Mouse (Mus musculus) liver, adult 2 months (tissue): Measurements from ENCODE around the gene Acsl6. TPM values are rescaled to one million over a fixed set of nuclear protein-coding genes. Genes with fewer than 3 reads are reported as not detected.
"Not testable (repeated sequence)": the region's sequence is repeated elsewhere in the genome, so short reads cannot be mapped to it uniquely, and the experiment has no call there.

Experiments used
- DNase-seq: peaks from one replicate; pipeline ENCODE4 v3.0.0-alpha.2; 2011; ENCODE audit warnings: low read depth, low spot score; ENCODE audit errors: extremely low read depth
- H3K27ac ChIP-seq: fragments of 200-500 bp; replicated peaks from 2 replicates; pipeline ENCODE4 v1.5.1; 2012; ENCODE audit warnings: low read depth, mild to moderate bottlenecking, control low read depth, inconsistent platforms, low read length; ENCODE audit not compliant: insufficient read depth
- H3K27me3 ChIP-seq: fragments of 200-500 bp; 2 replicates; pipeline ENCODE4 v1.6.1; 2012; ENCODE audit warnings: mild to moderate bottlenecking, moderate library complexity, low read length, inconsistent platforms; ENCODE audit not compliant: control insufficient read depth, insufficient read depth
- H3K36me3 ChIP-seq: fragments of 200-500 bp; 2 replicates; pipeline ENCODE4 v1.6.1; 2012; ENCODE audit warnings: low read length, inconsistent platforms; ENCODE audit not compliant: control insufficient read depth, insufficient read depth
- H3K4me1 ChIP-seq: fragments of 200-500 bp; 2 replicates; pipeline ENCODE4 v1.6.1; 2011; ENCODE audit warnings: low read length; ENCODE audit not compliant: control insufficient read depth, insufficient read depth
- H3K4me3 ChIP-seq: fragments of 200-500 bp; 2 replicates; pipeline ENCODE4 v1.5.1; 2011; ENCODE audit warnings: low read depth, mild to moderate bottlenecking, control low read depth, low read length, moderate library complexity; ENCODE audit not compliant: insufficient read depth
- H3K79me2 ChIP-seq: fragments of 200-500 bp; 2 replicates; pipeline ENCODE4 v1.6.1; 2012; ENCODE audit warnings: inconsistent platforms, mild to moderate bottlenecking, low read length, moderate library complexity; ENCODE audit not compliant: control insufficient read depth, insufficient read depth
- H3K9ac ChIP-seq: fragments of 200-500 bp; 2 replicates; pipeline ENCODE4 v1.6.1; 2012; ENCODE audit warnings: low read depth, mild to moderate bottlenecking, control low read depth, inconsistent platforms, low read length
- CTCF ChIP-seq: fragments of 200-500 bp; IDR thresholded peaks from 2 replicates; pipeline ENCODE4 v1.5.1; 2011; ENCODE audit warnings: low read depth, low read length, control low read depth
- POLR2A ChIP-seq: fragments of 200-500 bp; IDR thresholded peaks from 2 replicates; pipeline ENCODE4 v1.6.1; 2011; ENCODE audit warnings: low read length, control low read depth; ENCODE audit not compliant: insufficient read depth; ENCODE audit errors: extremely low read depth
- WGBS: fragments of 180-500 bp; shearing (Covaris S2); methylation state at CpG from one replicate; pipeline ENCODE4 v1.1.7; 2018; 5-methylcytosine and 5-hydroxymethylcytosine counted together
- polyA plus RNA-seq: library from polyadenylated mRNA; depleted of rRNA; stranded (reverse); fragments of >200 nt; gene quantifications from 2 replicates; pipeline ENCODE4 v1.2.3, GENCODE M21; 2012
- total RNA-seq: library from RNA; depleted of rRNA; stranded (reverse); fragments of >200 nt; gene quantifications from 2 replicates; pipeline ENCODE4 v1.2.3, GENCODE M21; 2014

Gene Acsl6
- total and polyA plus RNA-seq, 2 experiments: under 0.01 TPM; not detected in 1

DNA sequence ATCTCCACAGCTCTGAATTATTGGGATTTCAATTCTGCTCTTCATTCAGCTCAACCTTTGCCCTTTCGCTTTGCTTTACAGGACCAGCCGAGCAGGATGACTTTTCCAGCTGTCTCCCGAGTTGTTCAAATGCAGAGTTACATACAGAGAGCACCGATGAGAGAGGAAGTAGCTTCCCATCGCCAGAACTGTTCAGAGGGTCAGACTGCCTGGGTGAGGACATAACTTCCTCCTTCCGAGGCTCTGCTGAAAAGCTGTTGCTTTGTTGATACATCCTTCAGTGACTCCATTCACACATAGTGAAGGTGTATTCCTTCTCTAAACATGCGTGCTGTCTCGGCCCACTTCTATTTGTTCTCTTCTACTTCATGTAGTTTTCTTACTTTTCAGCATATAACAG is 86.8 kb downstream of the Acsl6 start:
- no peaks in the 10 kb centered on the region for H3K27me3 ChIP-seq
- H3K9ac ChIP-seq: no peak overlapping the region
- no peak for TF ChIP-seq CTCF
- no peak for TF ChIP-seq POLR2A
- H3K27ac ChIP-seq: no peak overlapping the region
- WGBS: 55% methylated on average over 8 of the region's 8 CpGs
- H3K4me3 ChIP-seq: no peak overlapping the region
- H3K79me2 ChIP-seq: no peaks in the 10 kb centered on the region
- H3K36me3 ChIP-seq: no peaks in the 10 kb centered on the region
- H3K4me1 ChIP-seq: no peaks in the 10 kb centered on the region
- DNase-seq: no peak

DNA sequence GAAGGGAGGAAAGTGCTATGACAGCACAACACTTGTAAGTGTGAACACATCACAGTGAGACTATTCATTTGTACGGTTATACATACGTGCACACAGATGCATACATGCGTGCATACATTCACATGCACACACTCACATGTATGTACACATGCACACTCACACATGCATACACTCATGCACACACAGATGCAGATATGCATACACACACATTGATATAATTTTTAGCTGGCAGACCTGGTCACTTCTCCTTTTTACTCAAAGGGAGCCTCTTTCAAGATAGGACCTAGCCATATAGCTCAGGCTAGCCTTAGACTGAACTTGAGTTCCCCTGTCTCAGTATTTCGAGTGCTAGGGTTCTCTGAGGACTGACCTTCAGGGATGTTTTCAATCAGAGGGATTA is 87.7 kb downstream of the Acsl6 start:
- 92% methylated on average over 4 of the region's 4 CpGs for WGBS
- no peaks in the 10 kb centered on the region for H3K79me2 ChIP-seq
- H3K4me3 ChIP-seq: no peak overlapping the region
- TF ChIP-seq POLR2A: no peak
- TF ChIP-seq CTCF: no peak
- H3K9ac ChIP-seq: no peak overlapping the region
- H3K27me3 ChIP-seq: no peaks in the 10 kb centered on the region
- H3K4me1 ChIP-seq: no peaks in the 10 kb centered on the region
- no peak overlapping the region for H3K27ac ChIP-seq
- H3K36me3 ChIP-seq: no peaks in the 10 kb centered on the region
- DNase-seq: no peak

DNA sequence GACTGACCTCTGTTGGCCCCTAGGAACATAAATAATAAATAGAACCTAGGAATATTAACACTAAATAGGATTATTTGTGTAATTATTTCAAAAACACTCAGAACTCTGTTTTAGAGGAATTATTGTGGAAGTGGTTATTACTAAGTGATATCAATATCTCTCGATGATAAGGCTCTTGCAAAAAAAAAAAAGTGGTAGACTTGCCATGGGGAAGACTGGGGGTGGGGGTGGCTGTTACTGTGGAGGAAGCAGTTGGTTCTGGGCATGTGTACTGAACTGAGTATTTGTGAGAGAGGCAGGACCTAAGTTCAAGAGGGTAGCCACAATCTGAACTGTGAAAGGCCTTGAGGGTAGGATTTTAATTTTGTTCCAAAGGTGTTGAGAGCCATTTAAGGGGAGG is 93.1 kb downstream of the Acsl6 start:
- Histone ChIP-seq H3K4me3 (no peak overlapping the region), H3K79me2 (no peaks in the 10 kb centered on the region), H3K36me3 (no peaks in the 10 kb centered on the region), H3K27ac (no peak overlapping the region), H3K4me1 (no peaks in the 10 kb centered on the region), H3K27me3 (no peaks in the 10 kb centered on the region), H3K9ac (no peak overlapping the region)
- TF ChIP-seq CTCF (no peak), POLR2A (no peak)
- DNase-seq: no peak
- WGBS: 67% methylated on average over 1 of the region's 1 CpGs

DNA sequence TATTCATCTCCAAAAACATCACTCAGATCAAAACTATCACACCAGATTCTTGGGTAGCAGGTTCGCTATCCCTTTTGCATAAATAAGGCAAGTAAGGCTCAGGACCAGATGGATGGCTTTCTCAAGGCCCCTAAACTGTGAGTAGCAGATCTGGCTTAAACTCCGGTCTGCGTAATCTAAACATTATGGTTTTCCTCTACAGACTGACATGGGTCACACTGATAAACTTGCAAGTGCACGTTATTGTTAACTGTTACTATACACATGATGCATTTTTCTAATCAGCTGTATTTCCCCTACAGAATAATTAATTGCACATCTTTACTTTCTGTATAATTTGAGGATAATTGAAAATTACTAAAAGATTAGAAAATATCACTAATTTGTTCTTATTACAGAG is 94.5 kb downstream of the Acsl6 start:
- TF ChIP-seq POLR2A (no peak), CTCF (no peak)
- Histone ChIP-seq H3K4me3 (no peak overlapping the region), H3K4me1 (no peaks in the 10 kb centered on the region), H3K27me3 (no peaks in the 10 kb centered on the region), H3K27ac (no peak overlapping the region), H3K9ac (no peak overlapping the region), H3K36me3 (no peaks in the 10 kb centered on the region), H3K79me2 (no peaks in the 10 kb centered on the region)
- no peak for DNase-seq
- 81% methylated on average over 4 of the region's 4 CpGs for WGBS

DNA sequence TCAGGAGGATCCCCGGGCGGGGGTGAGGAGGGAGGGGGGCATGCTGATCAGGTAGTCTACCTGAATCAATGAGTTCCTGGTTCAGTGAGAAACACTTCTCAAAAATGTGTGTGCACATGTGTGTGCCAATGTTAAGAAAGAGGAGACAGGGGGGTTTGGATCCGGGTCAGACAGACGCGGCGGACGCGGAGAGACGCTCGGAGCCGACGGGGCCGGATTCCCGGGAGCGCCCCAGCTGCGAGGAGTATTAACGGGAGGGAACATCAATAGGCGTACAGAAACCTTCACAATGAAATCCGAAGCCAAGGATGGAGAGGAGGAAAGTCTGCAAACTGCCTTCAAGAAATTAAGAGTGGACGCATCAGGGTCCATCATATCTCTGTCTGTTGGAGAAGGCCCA is 97.2 kb downstream of the Acsl6 start:
- not testable (repeated sequence) for H3K9ac ChIP-seq, DNase-seq
- 92% methylated on average over 20 of the region's 20 CpGs for WGBS

DNA sequence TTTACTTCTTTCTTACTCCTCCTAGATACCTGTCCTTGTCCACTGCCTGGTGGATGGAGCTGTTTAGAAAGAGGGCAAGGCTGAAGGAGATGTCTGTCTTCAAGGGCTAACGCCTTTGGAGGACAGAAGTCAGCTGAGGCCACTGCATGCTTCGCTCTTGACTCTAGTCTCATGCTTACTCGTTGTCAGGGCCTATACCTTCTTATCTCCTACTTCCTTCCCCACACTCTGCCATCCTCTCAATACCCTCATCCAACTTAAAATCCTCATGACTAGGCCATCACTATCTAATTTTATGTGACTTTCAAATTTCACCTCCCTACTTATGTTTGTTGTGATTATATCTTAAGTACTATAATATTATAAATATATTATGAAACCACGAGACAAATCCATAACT is 101.3 kb downstream of the Acsl6 start:
- H3K79me2 ChIP-seq: no peaks in the 10 kb centered on the region
- H3K27ac ChIP-seq: no peak overlapping the region
- 72% methylated on average over 4 of the region's 4 CpGs for WGBS
- no peaks in the 10 kb centered on the region for H3K4me1 ChIP-seq
- H3K4me3 ChIP-seq: no peak overlapping the region
- TF ChIP-seq CTCF (no peak), POLR2A (no peak)
- no peak for DNase-seq
- no peaks in the 10 kb centered on the region for H3K36me3 ChIP-seq
- no peak overlapping the region for H3K9ac ChIP-seq
- no peaks in the 10 kb centered on the region for H3K27me3 ChIP-seq

More for the DNA sequence above, 97.2 kb downstream of the Acsl6 start:
- H3K27ac ChIP-seq, H3K79me2 ChIP-seq, H3K4me1 ChIP-seq, H3K27me3 ChIP-seq, H3K36me3 ChIP-seq, H3K4me3 ChIP-seq: not testable (repeated sequence)
